Mouse (Mus musculus) ovary, adult 10 weeks (tissue): ENCODE results near the gene Rfxank. TPM values are rescaled to one million over a fixed set of nuclear protein-coding genes. Genes with fewer than 3 reads are reported as not detected.

Experiments
- polyA plus RNA-seq: library from polyadenylated mRNA; stranded (reverse); fragments of 350-450 nt; fragmentation: Illumina TruSeq; extraction: RNeasy Lipid Tissue Mini Kit (QIAGEN cat#74804); gene quantifications from one replicate; pipeline ENCODE4 v1.2.3, GENCODE M21; 2014

Rfxank gene
- 0.68 TPM for polyA plus RNA-seq

DNA sequence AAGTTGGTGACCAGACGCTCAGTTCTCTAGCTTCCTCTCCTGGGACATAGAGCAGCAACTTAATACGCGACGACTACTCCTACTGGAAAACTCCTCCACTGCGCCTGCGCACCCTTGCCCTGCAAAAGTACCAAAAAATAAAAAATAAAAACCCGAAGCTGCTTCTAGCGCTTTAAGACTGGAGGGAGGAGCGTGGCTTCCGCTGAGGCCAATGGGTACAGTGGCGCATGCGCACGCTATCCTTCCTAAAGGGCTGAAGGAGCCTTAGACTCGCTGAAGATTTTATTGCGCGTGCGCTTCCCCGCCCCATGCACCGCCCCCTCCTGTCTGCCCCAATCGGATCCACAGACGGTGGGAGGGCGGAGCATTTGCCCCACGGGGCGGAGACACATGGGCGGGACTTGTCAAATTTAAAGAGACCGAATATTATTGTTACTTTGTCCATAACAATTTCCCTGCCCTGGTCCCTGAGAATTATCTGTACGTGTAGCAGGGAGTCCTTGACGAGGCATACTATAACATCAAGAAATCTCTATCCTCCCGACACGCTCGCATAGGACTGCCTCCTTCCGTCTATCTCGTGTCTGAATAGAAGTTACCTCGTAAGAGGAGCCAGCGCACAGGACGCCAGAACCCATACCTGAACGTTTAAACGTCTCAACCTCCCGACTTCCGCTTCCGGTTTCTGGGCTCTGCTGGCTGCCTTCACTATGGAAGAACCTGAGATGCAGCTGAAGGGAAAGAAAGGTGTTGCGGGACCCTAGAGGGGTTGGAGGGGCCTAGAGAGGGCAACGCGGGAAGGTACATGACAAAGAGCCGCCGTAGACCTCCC is at the start of gene Rfxank, which contains the start of the genes Borcs8 and Mef2b:
Gene Rfxank, minus strand, starts transcription at position 129 of the 832 bp plus-strand sequence.
Gene Borcs8, plus strand, starts transcription at position 474 of the 832 bp plus-strand sequence.
Gene Mef2b, plus strand, starts transcription at position 686 of the 832 bp plus-strand sequence.

DNA sequence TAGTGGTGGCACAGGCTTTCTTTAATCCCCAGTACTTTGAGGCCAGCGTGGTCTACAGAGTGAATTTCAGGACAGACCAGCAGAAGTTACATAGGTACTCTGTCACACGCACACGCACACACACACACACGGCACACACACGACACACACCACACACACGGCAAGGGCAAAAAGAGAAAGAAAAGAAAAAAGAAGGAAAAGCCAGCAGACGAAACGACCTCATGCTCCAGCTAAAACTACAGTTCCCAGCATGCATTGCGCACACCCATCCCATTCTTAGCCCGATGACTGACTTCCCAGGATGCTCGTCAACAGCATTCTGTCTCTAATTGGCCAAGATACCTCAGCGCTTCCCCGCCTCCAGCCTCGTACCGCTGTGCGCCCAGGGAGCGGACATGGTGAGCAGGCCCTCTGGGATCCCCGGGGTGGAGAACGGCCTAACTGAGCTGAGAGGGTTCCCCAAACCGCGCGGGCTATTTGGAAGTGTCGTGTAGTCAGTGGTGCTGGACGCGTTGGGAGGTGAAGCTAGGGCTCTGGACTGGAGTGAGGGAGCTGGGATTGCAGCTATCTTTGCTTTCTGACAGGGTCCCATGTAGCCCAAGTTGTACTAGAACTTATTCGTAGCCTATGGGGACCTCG is 33.2 kb upstream of the Rfxank start, which contains the start of gene Tmem161a:
Gene Tmem161a, plus strand, starts transcription at position 314 of the 639 bp plus-strand sequence.

DNA sequence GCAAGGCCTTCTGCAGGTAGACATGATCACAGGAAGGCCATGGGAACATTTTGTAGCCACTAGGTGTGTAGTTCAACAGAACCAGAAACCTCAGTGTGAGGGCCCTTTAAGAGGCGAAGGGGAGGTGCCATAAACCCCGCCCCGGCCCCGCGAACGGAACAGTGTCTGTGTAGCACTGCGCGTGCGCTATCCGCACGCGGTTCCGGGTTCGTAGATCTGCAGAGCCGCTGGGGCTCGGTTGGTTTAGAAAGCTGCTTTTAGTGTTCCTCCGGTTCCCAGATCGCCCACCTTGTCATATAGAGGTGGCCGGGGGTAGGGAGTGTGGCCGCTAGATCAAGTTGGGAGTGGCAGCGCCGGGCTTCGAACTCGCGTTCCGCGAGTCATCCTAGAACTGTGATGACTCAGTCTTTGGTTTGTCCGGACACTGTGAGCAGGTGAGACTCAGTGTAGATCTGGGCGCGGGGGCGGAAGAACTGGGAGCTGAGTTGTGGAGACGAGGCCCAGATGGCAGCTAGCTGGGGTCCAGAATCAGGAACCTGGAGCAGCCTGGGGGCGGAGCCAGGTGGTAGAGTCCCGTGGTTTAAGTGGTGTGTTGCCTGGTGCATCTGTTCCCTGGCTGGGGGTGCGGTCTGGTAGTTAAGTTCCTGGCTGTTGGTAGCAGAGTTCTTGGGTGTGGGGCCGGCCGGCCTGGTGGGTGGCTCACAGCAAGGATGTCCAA is 7.6 kb downstream of the Rfxank start, which contains the start of gene Nr2c2ap:
Gene Nr2c2ap, plus strand, starts transcription at position 168 of the 718 bp plus-strand sequence.

GRCm38 (mm10) chr8:70120667-70121066 is 18.3 kb downstream of the Rfxank start, which contains the start of gene Ncan:
Ncan (minus strand) TSS chr8:70120873.

GRCm38 (mm10) chr8:70083285-70083684 is 55.7 kb downstream of the Rfxank start, which contains the start of gene Hapln4:
Hapln4 (plus strand) TSS chr8:70083457.

Other genes starting within 250 kb of the Rfxank start
- not detected for gene Tssk6, start 237.0 kb downstream of the Rfxank start, polyA plus RNA-seq
- not detected for gene Ndufa13, start 236.6 kb downstream of the Rfxank start, polyA plus RNA-seq
- not detected for gene Yjefn3, start 236.4 kb downstream of the Rfxank start, polyA plus RNA-seq
- gene Gatad2a, start 142.8 kb downstream of the Rfxank start, polyA plus RNA-seq = 8.7 TPM
- gene Mau2, start 96.4 kb downstream of the Rfxank start, polyA plus RNA-seq = 8.2 TPM
- 5.0 TPM for gene Sugp1, start 96.3 kb downstream of the Rfxank start, polyA plus RNA-seq
- not detected for gene Tm6sf2, start 66.2 kb downstream of the Rfxank start, polyA plus RNA-seq
- gene Hapln4, start 55.7 kb downstream of the Rfxank start, polyA plus RNA-seq = not detected
- not detected for gene Ncan, start 18.3 kb downstream of the Rfxank start, polyA plus RNA-seq
- gene Nr2c2ap, start 7.8 kb downstream of the Rfxank start, polyA plus RNA-seq = 1.3 TPM
- 12.3 TPM for gene Borcs8, start 345 bp upstream of the Rfxank start, polyA plus RNA-seq
- not detected for gene Mef2b, start 557 bp upstream of the Rfxank start, polyA plus RNA-seq
- 5.1 TPM for gene Tmem161a, start 33.2 kb upstream of the Rfxank start, polyA plus RNA-seq
- 1.5 TPM for gene Slc25a42, start 73.2 kb upstream of the Rfxank start, polyA plus RNA-seq
- 2.8 TPM for gene Sugp2, start 95.1 kb upstream of the Rfxank start, polyA plus RNA-seq
- gene Armc6, start 95.3 kb upstream of the Rfxank start, polyA plus RNA-seq = 0.48 TPM
- gene Homer3, start 143.7 kb upstream of the Rfxank start, polyA plus RNA-seq = 0.20 TPM
- 4.8 TPM for gene Ddx49, start 163.3 kb upstream of the Rfxank start, polyA plus RNA-seq
- 0.86 TPM for gene Cope, start 163.4 kb upstream of the Rfxank start, polyA plus RNA-seq
- not detected for gene Cers1, start 176.6 kb upstream of the Rfxank start, polyA plus RNA-seq
- gene Gdf1, start 190.7 kb upstream of the Rfxank start, polyA plus RNA-seq = not detected
- gene Upf1, start 214.1 kb upstream of the Rfxank start, polyA plus RNA-seq = 3.3 TPM
- not detected for gene Comp, start 234.4 kb upstream of the Rfxank start, polyA plus RNA-seq